Mouse (Mus musculus) intestine, postnatal 0 days (tissue): ENCODE measurements around the gene Eml3. TPM values are rescaled to one million over a fixed set of nuclear protein-coding genes. Genes with fewer than 3 reads are reported as not detected.

Source experiments
- ATAC-seq: fragments of 200-750 bp; cut with Nextera tagmentation; 2 replicates; pipeline ENCODE4 v1.8.0; 2017; ENCODE audit warnings: mild to moderate bottlenecking, moderate TSS enrichment, moderate library complexity
- H3K27ac ChIP-seq: fragments of 300-500 bp; sonication (generic); 2 replicates; pipeline ENCODE4 v1.5.1; 2014; ENCODE audit warnings: mild to moderate bottlenecking, low read depth, low read length, moderate library complexity
- H3K27me3 ChIP-seq: fragments of 300-500 bp; sonication (generic); replicated peaks from 2 replicates; pipeline ENCODE4 v1.6.1; 2014; ENCODE audit warnings: low read length, mixed read lengths; ENCODE audit not compliant: control insufficient read depth, insufficient read depth
- H3K36me3 ChIP-seq: fragments of 300-500 bp; sonication (generic); 2 replicates; pipeline ENCODE4 v1.6.1; 2014; ENCODE audit warnings: mild to moderate bottlenecking, moderate library complexity; ENCODE audit not compliant: control insufficient read depth, insufficient read depth
- H3K4me1 ChIP-seq: fragments of 300-500 bp; sonication (generic); replicated peaks from 2 replicates; pipeline ENCODE4 v1.6.1; 2014; ENCODE audit warnings: antibody characterized with exemption, low read length, mixed read lengths; ENCODE audit not compliant: control insufficient read depth, insufficient read depth
- H3K4me2 ChIP-seq: fragments of 300-500 bp; sonication (generic); replicated peaks from 2 replicates; pipeline ENCODE4 v1.6.1; 2014; ENCODE audit warnings: low read depth, mild to moderate bottlenecking, moderate library complexity
- H3K4me3 ChIP-seq: fragments of 300-500 bp; sonication (generic); 2 replicates; pipeline ENCODE4 v1.5.1; 2014; ENCODE audit warnings: low read depth, low read length
- H3K9ac ChIP-seq: fragments of 300-500 bp; sonication (generic); 2 replicates; pipeline ENCODE4 v1.6.1; 2014; ENCODE audit warnings: mild to moderate bottlenecking, low read depth, low read length
- H3K9me3 ChIP-seq: fragments of 300-500 bp; sonication (generic); 2 replicates; pipeline ENCODE4 v1.6.1; 2016; ENCODE audit warnings: mixed run types; ENCODE audit not compliant: control insufficient read depth
- CTCF ChIP-seq: sonication (generic); IDR thresholded peaks from 2 replicates; pipeline ENCODE4 v1.5.1; 2016; ENCODE audit warnings: low read depth, mild to moderate bottlenecking, control low read depth, antibody characterized with exemption, moderate library complexity
- WGBS: fragments of 180-500 bp; shearing (Covaris S2); extraction: QIAGEN DNeasy Blood & Tissue Kit; methylation state at CpG from one replicate; pipeline ENCODE4 v1.1.7; 2014; 5-methylcytosine and 5-hydroxymethylcytosine counted together
- microRNA-seq: library from miRNA; unstranded; fragments of <30 nt; microRNA quantifications from one replicate; pipeline ENCODE4, GENCODE M21; 2016
- polyA plus RNA-seq: library from polyadenylated mRNA; unstranded; fragments of >200 nt; fragmentation: Nextera tagmentation; extraction: Ambion mirVana; gene quantifications from 2 replicates; pipeline ENCODE4 v1.2.1, GENCODE M21; 2015

Eml3 gene
- polyA plus RNA-seq, 1 experiment from 2014 or later = 12.0 TPM

DNA sequence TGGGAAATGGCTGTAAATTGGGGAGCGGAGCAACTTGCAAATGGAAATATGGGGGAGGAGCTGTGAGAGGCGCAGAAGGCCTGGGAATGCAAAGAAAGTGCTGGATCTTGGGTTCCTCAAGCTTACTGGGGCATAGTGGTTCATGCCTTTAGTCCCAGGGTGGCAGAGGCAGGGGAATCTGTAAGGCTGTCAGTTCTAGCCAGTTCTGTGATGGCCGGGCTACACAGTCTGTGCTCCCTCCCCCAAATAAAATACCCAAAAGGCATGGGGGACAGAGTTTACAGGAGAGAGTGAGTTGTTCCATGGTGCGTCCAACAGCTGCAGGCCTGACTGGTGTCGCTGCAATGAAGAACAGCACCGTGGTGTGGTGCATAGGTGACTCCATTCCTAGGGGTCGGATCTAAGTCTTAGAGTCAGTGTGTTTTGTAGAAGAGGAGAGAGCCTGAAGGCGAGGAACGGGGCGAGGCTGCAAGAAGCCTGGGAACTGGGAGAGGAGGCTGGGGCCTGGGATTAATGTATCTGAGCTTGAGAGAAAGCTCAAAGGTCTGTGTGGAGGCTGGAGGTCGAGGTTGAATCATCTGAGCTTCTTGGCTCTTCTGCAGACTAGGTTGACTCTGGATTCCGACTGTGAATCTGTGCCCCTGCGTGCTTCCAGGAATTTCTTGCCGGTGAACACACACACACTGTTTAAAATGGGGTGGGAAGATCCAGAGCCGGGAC is 59.2 kb downstream of the Eml3 start:
- Histone ChIP-seq H3K9ac (peak overlapping the region; percentile 92), H3K4me3 (peak overlapping the region; percentile 78), H3K4me1 (peaks cover 28% of the 10 kb centered on the region), H3K27ac (peak overlapping the region; percentile 96), H3K36me3 (no peaks in the 10 kb centered on the region), H3K27me3 (no peaks in the 10 kb centered on the region), H3K9me3 (no peaks in the 10 kb centered on the region), H3K4me2 (peak overlapping the region; percentile 87)
- ATAC-seq = peak; percentile 50
- 0 out of 2 replicates have a peak, but pooled peaks have one; percentile 6 for TF ChIP-seq CTCF
- whole genome bisulfite sequencing = 26% methylated on average over 15 of the region's 15 CpGs

DNA sequence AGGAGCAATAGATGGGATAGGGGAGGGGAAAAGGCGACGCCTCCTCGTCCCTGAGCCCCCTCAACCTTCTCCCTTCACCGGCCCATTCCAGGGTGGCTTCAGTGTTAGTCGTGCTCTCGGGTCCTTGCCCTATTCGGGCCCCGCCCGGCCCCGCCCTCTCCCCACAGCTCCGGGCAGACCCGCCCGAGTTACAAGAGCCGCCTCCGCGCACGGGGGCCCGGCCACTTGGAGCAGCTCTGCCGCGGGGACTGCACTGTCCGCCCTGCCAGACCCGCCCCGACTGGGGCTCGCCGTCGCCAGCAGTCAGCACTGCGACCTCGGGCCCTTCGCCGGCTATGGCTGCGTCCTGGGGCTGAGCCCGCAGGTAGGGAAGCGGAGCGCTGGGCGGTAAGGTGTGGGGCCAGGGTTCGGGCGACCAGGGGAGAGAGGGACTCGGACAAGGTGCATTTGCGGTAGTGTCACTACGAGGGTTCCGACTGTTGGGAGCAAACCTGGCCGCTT is 59.8 kb downstream of the Eml3 start, which contains the start of gene Ahnak:
Ahnak (plus strand) TSS at position 219 of the 501 bp plus-strand sequence.
- Histone ChIP-seq H3K4me1 (peaks cover 21% of the 10 kb centered on the region; the same call in 1 of the 2 replicates), H3K9me3 (no peaks in the 10 kb centered on the region), H3K9ac (peak within 1 kb of the TSS; percentile 92), H3K27me3 (no peaks in the 10 kb centered on the region), H3K36me3 (no peaks in the 10 kb centered on the region), H3K27ac (peak within 1 kb of the TSS; percentile 96), H3K4me3 (peak within 1 kb of the TSS; percentile 78), H3K4me2 (peak within 1 kb of the TSS; percentile 87)
- TF ChIP-seq CTCF = no peak
- peak; percentile 78 for ATAC-seq
- WGBS = 0% methylated on average over 34 of the region's 42 CpGs

DNA sequence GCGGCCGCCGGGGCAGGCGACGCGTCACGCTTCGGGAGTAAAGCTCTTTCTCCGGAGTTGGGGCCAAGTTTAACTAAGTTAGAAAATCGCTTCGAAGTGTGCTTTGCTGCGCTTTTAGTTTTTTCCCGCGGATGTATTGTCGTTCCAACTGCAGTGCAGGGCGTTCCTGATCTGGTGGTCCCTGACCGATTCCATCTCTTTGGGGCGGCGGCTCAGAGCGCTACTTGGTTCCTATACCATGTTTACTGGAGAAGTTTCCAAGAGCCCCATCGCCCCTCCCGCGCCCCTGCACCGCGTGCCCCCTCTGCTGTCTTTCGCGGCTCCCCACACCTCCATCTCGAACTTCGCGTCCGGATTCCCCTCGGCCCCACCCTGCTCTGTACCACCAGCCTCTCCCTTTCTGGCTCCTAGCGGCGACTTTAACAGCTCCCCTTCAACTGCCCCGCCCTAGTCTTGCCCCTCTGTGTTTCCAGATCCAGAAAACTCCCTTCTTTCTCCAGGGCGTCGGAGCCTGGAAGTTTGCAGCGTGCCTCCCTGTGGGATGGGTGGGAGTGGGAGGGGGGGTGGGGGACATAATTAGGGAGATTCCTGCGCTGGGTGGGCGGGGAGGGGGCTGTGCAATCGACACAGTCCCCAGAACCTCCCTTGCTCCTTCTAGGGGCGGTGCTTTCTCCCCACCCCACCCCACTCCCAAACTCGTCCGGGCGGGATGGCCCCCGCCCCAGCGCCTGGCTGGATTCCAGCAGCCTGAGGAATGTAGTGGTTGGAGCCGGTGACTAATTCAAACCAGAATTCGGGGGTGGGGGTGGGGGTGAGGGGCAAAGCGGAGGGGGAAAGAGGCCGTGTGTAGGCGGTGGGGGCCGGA is 60.4 kb downstream of the Eml3 start:
- Histone ChIP-seq H3K27ac (peak overlapping the region; percentile 96), H3K27me3 (no peaks in the 10 kb centered on the region), H3K9me3 (no peaks in the 10 kb centered on the region), H3K4me1 (peaks cover 16% of the 10 kb centered on the region; the same call in 1 of the 2 replicates), H3K9ac (peak overlapping the region; percentile 92), H3K4me2 (peak overlapping the region; percentile 87), H3K4me3 (peak overlapping the region; percentile 78), H3K36me3 (no peaks in the 10 kb centered on the region)
- under 1% methylated on average over 53 of the region's 53 CpGs for WGBS
- peak; percentile 49 for TF ChIP-seq CTCF
- ATAC-seq = peak; percentile 26

DNA sequence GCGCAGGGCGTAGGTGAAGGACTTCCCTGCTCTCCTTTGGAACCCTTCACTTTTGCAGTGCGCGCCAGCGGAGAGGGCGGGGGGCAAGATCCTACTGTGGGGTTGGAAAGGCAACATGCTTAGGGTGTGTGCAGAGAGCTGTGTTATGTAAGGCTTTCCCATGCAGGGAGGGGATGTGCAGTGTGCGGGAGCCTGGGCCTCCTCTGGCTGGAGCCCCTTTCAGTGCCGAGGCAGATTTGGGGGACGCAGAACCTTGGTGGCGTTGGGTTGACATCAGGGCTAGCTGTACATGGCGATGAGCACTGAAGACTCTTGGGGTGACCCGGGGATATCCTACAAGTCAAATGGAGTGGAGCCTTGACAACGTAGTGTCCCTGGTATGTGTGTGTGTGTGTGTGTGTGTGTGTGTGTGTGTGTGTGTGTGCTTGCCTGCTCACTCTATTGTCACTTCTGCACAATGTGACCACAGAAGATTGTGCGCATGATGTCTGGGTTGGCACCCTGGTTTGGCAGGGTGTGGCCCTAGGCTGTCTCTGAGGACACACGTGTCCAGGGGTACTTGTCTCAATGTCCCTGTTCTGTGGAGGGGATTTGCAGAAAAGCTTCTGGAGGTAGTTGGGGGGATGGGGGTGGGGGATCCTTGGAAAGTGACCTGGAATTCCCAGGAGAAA is 61.2 kb downstream of the Eml3 start:
- Histone ChIP-seq H3K4me3 (peak overlapping the region; percentile 78), H3K27ac (peak overlapping the region; percentile 96), H3K4me1 (peaks cover 11% of the 10 kb centered on the region; the same call in 1 of the 2 replicates), H3K36me3 (no peaks in the 10 kb centered on the region), H3K9ac (peak overlapping the region; percentile 92; the same call in 1 of the 2 replicates), H3K9me3 (no peaks in the 10 kb centered on the region), H3K4me2 (peak overlapping the region; percentile 87), H3K27me3 (no peaks in the 10 kb centered on the region)
- TF ChIP-seq CTCF = no peak
- no peak for ATAC-seq
- WGBS = 16% methylated on average over 15 of the region's 15 CpGs

Small RNA genes within 50 kb of the gene (microRNA-seq; reads per million reads assigned to microRNA genes)
- not detected for gene Mir5136

Other genes with a start within 250 kb of the Eml3 start
- 237 and 283 TPM in 2 replicates for gene Slc3a2, start 206.2 kb upstream of the Eml3 start, polyA plus RNA-seq
- 32.8 and 33.4 TPM in 2 replicates for gene Wdr74, start 193.7 kb upstream of the Eml3 start, polyA plus RNA-seq
- gene 1700092M07Rik, start 188.8 kb upstream of the Eml3 start, polyA plus RNA-seq = 0.50 and 0.56 TPM in 2 replicates
- 83.4 and 89.2 TPM in 2 replicates for gene Stx5a, start 188.1 kb upstream of the Eml3 start, polyA plus RNA-seq
- gene Nxf1, start 172.5 kb upstream of the Eml3 start, polyA plus RNA-seq = 54.5 and 57.2 TPM in 2 replicates
- 136 and 137 TPM in 2 replicates for gene Tmem223, start 158.6 kb upstream of the Eml3 start, polyA plus RNA-seq
- 93.5 and 97.4 TPM in 2 replicates for gene Tmem179b, start 155.1 kb upstream of the Eml3 start, polyA plus RNA-seq
- 12.0 and 13.2 TPM in 2 replicates for gene Taf6l, start 143.1 kb upstream of the Eml3 start, polyA plus RNA-seq
- gene Polr2g, start 131.0 kb upstream of the Eml3 start, polyA plus RNA-seq = 114 and 115 TPM in 2 replicates
- 1.9 and 2.0 TPM in 2 replicates for gene Zbtb3, start 127.0 kb upstream of the Eml3 start, polyA plus RNA-seq
- gene Ttc9c, start 110.2 kb upstream of the Eml3 start, polyA plus RNA-seq = 18.2 and 19.9 TPM in 2 replicates
- gene Hnrnpul2, start 109.5 kb upstream of the Eml3 start, polyA plus RNA-seq = 5.4 and 6.0 TPM in 2 replicates
- gene AC129217.1, start 99.8 kb upstream of the Eml3 start, polyA plus RNA-seq = not detected in 2 replicates
- 43.2 and 47.2 TPM in 2 replicates for gene Bscl2, start 92.1 kb upstream of the Eml3 start, polyA plus RNA-seq
- 9.4 and 10.9 TPM in 2 replicates for gene Gng3, start 90.4 kb upstream of the Eml3 start, polyA plus RNA-seq
- 2.2 TPM in 2 replicates for gene Lrrn4cl, start 78.8 kb upstream of the Eml3 start, polyA plus RNA-seq
- gene Ubxn1, start 58.1 kb upstream of the Eml3 start, polyA plus RNA-seq = 170 and 180 TPM in 2 replicates
- gene Uqcc3, start 48.6 kb upstream of the Eml3 start, polyA plus RNA-seq = 65.4 and 67.9 TPM in 2 replicates
- gene Lbhd1, start 45.8 kb upstream of the Eml3 start, polyA plus RNA-seq = 44.1 and 44.6 TPM in 2 replicates
- gene Gm49403, start 45.6 kb upstream of the Eml3 start, polyA plus RNA-seq = not detected in 2 replicates
- 54.5 and 55.6 TPM in 2 replicates for gene 1810009A15Rik, start 40.7 kb upstream of the Eml3 start, polyA plus RNA-seq
- gene Gm49416, start 40.6 kb upstream of the Eml3 start, polyA plus RNA-seq = not detected in 2 replicates
- 14.5 and 16.1 TPM in 2 replicates for gene Ints5, start 36.5 kb upstream of the Eml3 start, polyA plus RNA-seq
- 41.4 and 42.3 TPM in 2 replicates for gene Ganab, start 31.5 kb upstream of the Eml3 start, polyA plus RNA-seq
- gene B3gat3, start 9.2 kb upstream of the Eml3 start, polyA plus RNA-seq = 36.6 and 37.5 TPM in 2 replicates
- gene Rom1, start 196 bp upstream of the Eml3 start, polyA plus RNA-seq = 6.3 and 6.7 TPM in 2 replicates
- gene Mta2, start 12.3 kb downstream of the Eml3 start, polyA plus RNA-seq = 53.1 and 54.1 TPM in 2 replicates
- gene Tut1, start 24.3 kb downstream of the Eml3 start, polyA plus RNA-seq = 10.7 and 11.1 TPM in 2 replicates
- 164 and 168 TPM in 2 replicates for gene Eef1g, start 37.5 kb downstream of the Eml3 start, polyA plus RNA-seq
- gene Ahnak, start 59.7 kb downstream of the Eml3 start, polyA plus RNA-seq = 26.2 and 30.1 TPM in 2 replicates
- not detected in 2 replicates for gene Scgb1a1, start 158.4 kb downstream of the Eml3 start, polyA plus RNA-seq
- gene Asrgl1, start 206.1 kb downstream of the Eml3 start, polyA plus RNA-seq = 2.5 and 3.2 TPM in 2 replicates